Mouse (Mus musculus): ENCODE measurements around the gene Zbtb3. TPM values are rescaled to one million over a fixed set of nuclear protein-coding genes. Genes with fewer than 3 reads are reported as not detected.

The Zbtb3 gene
- polyA plus RNA-seq, 1 experiment from 2014 or later = 2.9 TPM

DNA sequence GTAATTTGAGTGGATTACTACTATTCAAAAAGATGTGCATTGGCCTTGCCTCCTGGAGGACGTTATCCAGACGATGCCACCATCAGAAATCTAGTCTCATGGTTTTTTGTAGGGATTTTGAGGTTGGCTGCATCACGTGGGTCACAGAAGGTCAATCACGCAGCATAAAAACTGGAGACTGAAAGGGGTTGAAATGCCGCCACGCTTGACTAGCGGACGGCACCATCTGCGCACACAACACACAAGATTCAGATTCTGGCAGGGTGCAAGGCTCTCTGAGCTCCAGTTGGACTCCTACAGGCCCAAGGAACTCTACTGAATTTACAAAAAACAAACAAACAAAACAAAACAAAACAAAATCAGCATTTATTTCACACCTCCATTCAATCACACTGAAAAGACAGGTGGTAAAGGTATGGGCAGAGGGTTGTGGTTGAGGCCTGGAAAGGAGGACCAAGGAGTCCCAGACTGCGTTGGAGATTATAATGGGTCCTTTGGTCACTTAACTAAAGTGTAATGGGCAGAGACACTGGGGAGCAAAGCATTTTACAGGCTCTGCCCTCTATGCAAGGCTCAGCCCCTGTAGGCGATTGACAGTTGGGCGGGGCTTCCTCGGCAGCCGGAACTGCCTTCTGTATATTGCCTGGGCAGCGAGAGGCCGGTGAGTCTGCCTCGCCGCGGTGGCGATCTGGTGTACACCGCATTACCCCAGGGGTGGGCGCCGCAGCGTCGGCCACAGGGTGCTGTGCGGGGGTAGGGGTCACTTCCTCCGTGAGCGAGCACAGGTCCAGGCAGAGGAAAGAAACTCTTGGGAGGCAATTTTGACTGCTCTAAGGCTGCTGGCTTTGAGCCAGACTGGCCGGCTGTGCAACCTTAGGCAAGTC lies 37.8 kb downstream of the Zbtb3 start:
- DNase-seq (ENCODE audit: low spot score) = peak; percentile 55

DNA sequence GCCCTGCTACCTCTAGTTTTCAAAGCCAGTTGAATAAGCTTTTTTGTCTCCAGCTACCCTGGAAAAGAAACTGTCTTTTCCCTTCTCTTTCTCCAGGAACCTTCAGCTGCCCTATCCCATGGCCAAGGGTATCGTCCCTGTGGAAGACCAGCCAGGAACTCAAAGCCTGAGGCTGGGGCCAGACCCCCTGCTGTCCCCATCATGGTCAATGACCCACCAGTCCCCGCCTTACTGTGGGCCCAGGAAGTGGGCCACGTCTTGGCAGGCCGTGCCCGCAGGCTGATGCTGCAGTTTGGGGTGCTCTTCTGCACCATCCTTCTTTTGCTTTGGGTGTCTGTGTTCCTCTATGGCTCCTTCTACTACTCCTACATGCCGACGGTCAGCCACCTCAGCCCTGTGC lies 38.7 kb downstream of the Zbtb3 start:
- DNase-seq (ENCODE audit: low spot score) = no peak

DNA sequence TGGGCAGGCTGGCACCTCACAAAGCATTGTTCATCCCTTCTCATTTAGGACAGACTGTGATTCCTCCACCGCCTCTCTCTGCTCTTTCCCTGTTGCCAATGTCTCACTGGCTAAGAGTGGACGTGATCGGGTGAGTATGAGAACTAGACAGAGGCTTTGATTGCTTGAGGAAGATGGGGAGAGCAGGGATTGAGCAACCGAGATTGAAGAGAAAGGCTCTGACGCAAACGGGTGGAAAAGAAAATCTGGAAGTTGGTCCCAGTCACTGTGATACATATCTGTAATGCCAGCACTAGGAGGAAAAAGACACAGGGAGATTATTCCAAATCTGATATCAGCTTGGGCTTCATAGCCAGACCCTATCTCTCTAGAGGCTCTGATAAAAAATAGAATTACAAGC lies 40.6 kb downstream of the Zbtb3 start:
- no peak for DNase-seq (ENCODE audit: low spot score)

DNA sequence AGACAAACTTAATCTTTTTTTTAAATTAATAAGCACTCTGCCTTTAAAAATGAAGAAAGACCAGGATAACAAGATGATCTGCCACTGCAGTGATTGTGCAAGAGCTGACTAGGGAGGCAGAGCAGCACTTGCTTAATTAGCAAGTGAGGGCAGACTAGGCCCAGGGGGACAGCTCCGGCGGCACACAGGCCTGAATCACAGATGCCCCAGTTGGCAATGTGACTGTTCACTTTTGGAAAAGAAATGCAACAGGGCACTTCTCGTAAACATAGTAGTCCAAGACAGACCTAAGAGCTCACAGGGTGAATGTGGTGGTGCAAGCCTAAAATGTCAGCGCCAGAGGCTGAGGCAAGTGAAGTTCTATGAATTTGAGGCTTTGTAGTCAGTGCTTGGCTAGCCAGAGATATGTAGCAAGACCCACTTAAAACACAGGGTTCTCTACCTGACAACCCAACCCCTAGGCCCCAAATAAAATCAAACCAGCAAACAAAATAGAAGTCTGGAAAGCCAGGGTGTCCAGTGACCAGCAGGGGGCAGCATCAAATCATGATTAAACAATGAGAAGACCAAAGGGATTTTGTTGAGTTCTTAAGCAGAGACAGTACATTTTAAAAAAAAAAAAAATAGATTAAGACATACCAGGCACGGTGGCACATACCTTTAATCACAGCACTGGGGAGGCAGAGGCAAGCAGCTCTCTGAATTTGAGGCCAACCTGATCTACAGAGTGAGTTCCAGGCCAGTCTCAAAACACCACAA lies 42.2 kb downstream of the Zbtb3 start:
- DNase-seq (ENCODE audit: low spot score) = peak; percentile 82

DNA sequence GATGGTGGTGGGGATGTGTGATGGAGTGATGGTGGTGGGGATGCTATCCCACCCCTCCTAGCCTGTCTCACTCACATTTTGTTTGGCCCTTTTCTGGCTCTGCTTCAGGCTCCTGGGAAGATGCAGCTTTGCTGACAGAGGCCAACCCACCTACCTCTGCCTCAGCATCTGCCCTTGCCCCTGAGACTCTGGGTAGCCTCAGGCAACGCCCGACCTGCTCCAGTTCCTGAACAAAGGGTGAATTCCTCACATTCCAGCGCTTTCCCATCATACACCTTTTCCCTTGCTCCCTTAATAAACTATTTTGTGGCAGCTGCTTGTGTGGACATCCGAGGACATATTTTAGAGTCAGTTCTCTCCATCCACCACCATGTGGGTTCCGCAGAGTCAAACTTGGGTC lies 46.0 kb downstream of the Zbtb3 start:
- no peak for DNase-seq (ENCODE audit: low spot score)

DNA sequence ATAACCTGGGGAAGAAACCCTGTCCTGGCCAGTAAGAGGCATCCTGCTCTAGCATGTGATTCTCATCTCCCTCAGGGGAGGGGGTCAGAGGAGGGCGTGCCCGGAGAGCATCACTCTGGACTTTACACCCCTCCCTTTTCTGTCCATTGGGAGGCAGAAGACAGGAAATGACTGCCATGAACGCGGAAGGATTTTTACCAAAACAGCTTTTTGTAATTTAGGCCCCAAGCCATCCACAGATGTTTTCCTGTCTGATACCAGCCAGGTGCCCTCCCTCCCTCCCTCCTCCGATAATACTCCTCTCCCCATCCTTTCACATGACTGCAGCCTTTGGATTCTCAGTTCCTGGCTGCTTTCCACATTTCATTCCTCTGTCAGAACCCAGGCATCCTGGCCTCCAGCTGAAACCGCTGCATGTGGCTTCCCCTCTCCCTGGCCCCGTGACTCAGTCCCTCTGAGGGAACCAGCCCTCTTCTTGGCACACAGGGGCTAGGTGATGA lies 48.1 kb downstream of the Zbtb3 start, which contains the start of gene Lrrn4cl:
Gene Lrrn4cl, plus strand, starts transcription at position 367 of the 500 bp plus-strand sequence.
- no peak for DNase-seq (ENCODE audit: low spot score)

DNA sequence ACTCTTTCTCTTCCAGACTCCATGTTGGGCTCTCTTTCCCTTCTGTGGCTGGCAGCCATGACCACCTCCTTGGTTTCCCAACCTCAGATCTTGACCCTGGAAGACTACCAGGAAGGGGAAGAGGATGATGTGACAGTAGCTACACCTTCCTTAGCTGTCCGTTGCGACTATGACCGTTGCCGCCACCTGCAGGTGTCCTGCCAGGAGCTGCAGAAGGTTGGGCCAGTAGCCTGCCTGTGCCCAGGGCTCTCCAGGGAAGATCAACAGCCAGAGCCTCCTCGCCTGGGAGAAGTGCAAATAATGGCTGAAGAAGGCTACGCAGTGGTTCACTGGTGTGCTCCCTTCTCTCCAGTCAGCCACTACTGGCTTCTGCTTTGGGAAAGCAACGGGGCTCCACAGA lies 49.3 kb downstream of the Zbtb3 start:
- DNase-seq (ENCODE audit: low spot score) = no peak

DNA sequence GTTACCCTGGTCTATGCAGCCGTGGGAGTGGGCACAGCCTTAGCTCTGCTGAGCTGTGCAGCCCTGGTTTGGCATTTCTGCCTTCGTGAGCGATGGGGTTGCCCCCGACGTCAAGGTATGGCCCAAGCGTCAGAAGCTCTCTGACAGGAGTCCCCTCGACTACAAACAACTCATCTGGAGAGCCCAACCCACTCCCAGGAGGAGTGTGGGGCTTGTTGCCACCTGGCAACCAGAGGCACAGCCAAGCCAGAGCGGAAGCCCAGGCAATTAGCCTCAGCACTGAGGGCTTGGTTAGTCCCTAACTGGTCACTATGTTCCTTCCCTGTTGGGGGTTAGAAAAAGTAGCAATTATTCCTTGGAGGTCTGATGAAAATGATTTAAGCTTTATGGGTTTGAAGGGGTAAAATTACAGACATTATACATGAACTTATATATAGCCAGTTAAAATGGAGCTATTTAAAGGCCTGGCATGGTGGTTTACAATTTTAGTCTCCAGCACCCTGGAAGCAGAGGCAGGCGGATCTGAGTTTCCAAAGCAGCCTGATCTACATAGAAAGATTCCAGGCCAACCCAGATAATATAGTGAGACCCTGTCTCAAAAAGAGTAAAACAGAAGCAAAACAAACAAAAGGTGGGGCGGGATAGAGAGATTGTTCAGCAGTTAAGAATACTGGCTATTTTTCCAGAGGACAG lies 50.0 kb downstream of the Zbtb3 start:
- no peak for DNase-seq (ENCODE audit: low spot score)

DNA sequence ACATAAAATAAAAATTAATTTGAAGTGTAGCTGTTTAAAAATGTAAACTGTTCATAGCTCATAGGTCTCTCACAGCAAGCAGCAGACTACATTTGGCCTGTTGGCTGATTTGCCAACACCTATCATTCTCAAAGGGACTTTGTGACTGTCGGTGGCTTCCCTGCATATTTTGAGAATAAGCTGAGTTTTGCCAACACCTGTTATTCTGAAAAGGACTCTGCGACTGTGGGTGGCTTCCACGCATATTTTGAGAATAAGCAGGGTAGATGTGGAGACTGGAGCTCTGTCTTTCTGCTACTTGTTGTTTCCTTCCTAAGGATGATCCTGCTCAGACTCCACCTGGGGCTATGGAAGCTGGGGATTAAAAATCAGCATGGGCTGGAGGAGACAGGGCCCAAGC lies 50.8 kb downstream of the Zbtb3 start:
- DNase-seq (ENCODE audit: low spot score) = no peak

Other genes starting within 250 kb of the Zbtb3 start
- 0.04 and 0.22 TPM in 2 replicates for gene Slc22a8, start 211.3 kb upstream of the Zbtb3 start, polyA plus RNA-seq (2015; fragmentation: Nextera tagmentation; extraction: Ambion mirVana)
- not detected in 2 replicates for gene Slc22a6, start 184.5 kb upstream of the Zbtb3 start, polyA plus RNA-seq (2015; fragmentation: Nextera tagmentation; extraction: Ambion mirVana)
- gene Chrm1, start 138.8 kb upstream of the Zbtb3 start, polyA plus RNA-seq (2015; fragmentation: Nextera tagmentation; extraction: Ambion mirVana) = 0.04 and 0.05 TPM in 2 replicates
- 122 and 131 TPM in 2 replicates for gene Slc3a2, start 79.2 kb upstream of the Zbtb3 start, polyA plus RNA-seq (2015; fragmentation: Nextera tagmentation; extraction: Ambion mirVana)
- gene Wdr74, start 66.7 kb upstream of the Zbtb3 start, polyA plus RNA-seq (2015; fragmentation: Nextera tagmentation; extraction: Ambion mirVana) = 101 and 103 TPM in 2 replicates
- gene 1700092M07Rik, start 61.8 kb upstream of the Zbtb3 start, polyA plus RNA-seq (2015; fragmentation: Nextera tagmentation; extraction: Ambion mirVana) = 0.79 and 0.84 TPM in 2 replicates
- 108 and 114 TPM in 2 replicates for gene Stx5a, start 61.1 kb upstream of the Zbtb3 start, polyA plus RNA-seq (2015; fragmentation: Nextera tagmentation; extraction: Ambion mirVana)
- gene Nxf1, start 45.5 kb upstream of the Zbtb3 start, polyA plus RNA-seq (2015; fragmentation: Nextera tagmentation; extraction: Ambion mirVana) = 182 and 200 TPM in 2 replicates
- 205 and 223 TPM in 2 replicates for gene Tmem223, start 31.6 kb upstream of the Zbtb3 start, polyA plus RNA-seq (2015; fragmentation: Nextera tagmentation; extraction: Ambion mirVana)
- 154 and 166 TPM in 2 replicates for gene Tmem179b, start 28.1 kb upstream of the Zbtb3 start, polyA plus RNA-seq (2015; fragmentation: Nextera tagmentation; extraction: Ambion mirVana)
- 24.1 and 24.7 TPM in 2 replicates for gene Taf6l, start 16.1 kb upstream of the Zbtb3 start, polyA plus RNA-seq (2015; fragmentation: Nextera tagmentation; extraction: Ambion mirVana)
- 233 and 246 TPM in 2 replicates for gene Polr2g, start 4.0 kb upstream of the Zbtb3 start, polyA plus RNA-seq (2015; fragmentation: Nextera tagmentation; extraction: Ambion mirVana)
- 44.1 and 49.8 TPM in 2 replicates for gene Ttc9c, start 16.8 kb downstream of the Zbtb3 start, polyA plus RNA-seq (2015; fragmentation: Nextera tagmentation; extraction: Ambion mirVana)
- 4.3 and 5.3 TPM in 2 replicates for gene Hnrnpul2, start 17.5 kb downstream of the Zbtb3 start, polyA plus RNA-seq (2015; fragmentation: Nextera tagmentation; extraction: Ambion mirVana)
- not detected in 2 replicates for gene AC129217.1, start 27.2 kb downstream of the Zbtb3 start, polyA plus RNA-seq (2015; fragmentation: Nextera tagmentation; extraction: Ambion mirVana)
- 54.6 and 63.0 TPM in 2 replicates for gene Bscl2, start 34.9 kb downstream of the Zbtb3 start, polyA plus RNA-seq (2015; fragmentation: Nextera tagmentation; extraction: Ambion mirVana)
- 0.36 and 0.66 TPM in 2 replicates for gene Gng3, start 36.6 kb downstream of the Zbtb3 start, polyA plus RNA-seq (2015; fragmentation: Nextera tagmentation; extraction: Ambion mirVana)
- gene Lrrn4cl, start 48.2 kb downstream of the Zbtb3 start, polyA plus RNA-seq (2015; fragmentation: Nextera tagmentation; extraction: Ambion mirVana) = 0.78 and 1.1 TPM in 2 replicates
- gene Ubxn1, start 68.9 kb downstream of the Zbtb3 start, polyA plus RNA-seq (2015; fragmentation: Nextera tagmentation; extraction: Ambion mirVana) = 171 and 178 TPM in 2 replicates
- gene Uqcc3, start 78.4 kb downstream of the Zbtb3 start, polyA plus RNA-seq (2015; fragmentation: Nextera tagmentation; extraction: Ambion mirVana) = 106 and 119 TPM in 2 replicates
- 67.6 and 70.2 TPM in 2 replicates for gene Lbhd1, start 81.2 kb downstream of the Zbtb3 start, polyA plus RNA-seq (2015; fragmentation: Nextera tagmentation; extraction: Ambion mirVana)
- not detected in 2 replicates for gene Gm49403, start 81.4 kb downstream of the Zbtb3 start, polyA plus RNA-seq (2015; fragmentation: Nextera tagmentation; extraction: Ambion mirVana)
- gene 1810009A15Rik, start 86.3 kb downstream of the Zbtb3 start, polyA plus RNA-seq (2015; fragmentation: Nextera tagmentation; extraction: Ambion mirVana) = 80.7 and 98.0 TPM in 2 replicates
- not detected in 2 replicates for gene Gm49416, start 86.4 kb downstream of the Zbtb3 start, polyA plus RNA-seq (2015; fragmentation: Nextera tagmentation; extraction: Ambion mirVana)
- gene Ints5, start 90.5 kb downstream of the Zbtb3 start, polyA plus RNA-seq (2015; fragmentation: Nextera tagmentation; extraction: Ambion mirVana) = 32.4 and 33.6 TPM in 2 replicates
- gene Ganab, start 95.5 kb downstream of the Zbtb3 start, polyA plus RNA-seq (2015; fragmentation: Nextera tagmentation; extraction: Ambion mirVana) = 51.9 and 55.5 TPM in 2 replicates
- 28.4 and 29.3 TPM in 2 replicates for gene B3gat3, start 117.8 kb downstream of the Zbtb3 start, polyA plus RNA-seq (2015; fragmentation: Nextera tagmentation; extraction: Ambion mirVana)
- 4.7 TPM in 2 replicates for gene Rom1, start 126.8 kb downstream of the Zbtb3 start, polyA plus RNA-seq (2015; fragmentation: Nextera tagmentation; extraction: Ambion mirVana)
- 25.2 and 27.1 TPM in 2 replicates for gene Eml3, start 127.0 kb downstream of the Zbtb3 start, polyA plus RNA-seq (2015; fragmentation: Nextera tagmentation; extraction: Ambion mirVana)
- 203 and 214 TPM in 2 replicates for gene Mta2, start 139.3 kb downstream of the Zbtb3 start, polyA plus RNA-seq (2015; fragmentation: Nextera tagmentation; extraction: Ambion mirVana)
- 31.2 and 32.4 TPM in 2 replicates for gene Tut1, start 151.3 kb downstream of the Zbtb3 start, polyA plus RNA-seq (2015; fragmentation: Nextera tagmentation; extraction: Ambion mirVana)
- gene Eef1g, start 164.5 kb downstream of the Zbtb3 start, polyA plus RNA-seq (2015; fragmentation: Nextera tagmentation; extraction: Ambion mirVana) = 326 and 340 TPM in 2 replicates
- 20.3 and 22.3 TPM in 2 replicates for gene Ahnak, start 186.7 kb downstream of the Zbtb3 start, polyA plus RNA-seq (2015; fragmentation: Nextera tagmentation; extraction: Ambion mirVana)